Mouse (Mus musculus): Measurements from ENCODE around the gene Ppp2r5d. TPM values are rescaled to one million over a fixed set of nuclear protein-coding genes. Genes with fewer than 3 reads are reported as not detected.

The Ppp2r5d gene
- total RNA-seq, 1 experiment = 73.0 TPM

- Histone ChIP-seq H3K4me1 (ENCODE audit: control insufficient read depth in 2 of 2, insufficient read depth in 2 of 2, low read length in 2 of 2, poor library complexity in 1 of 2) (peaks cover 0 to 2% of the 10 kb centered on the region in 2 experiments; a peak in 2 of 4 replicates), H3K9ac (ENCODE audit: insufficient read depth, low read depth, low read length, poor library complexity, severe bottlenecking) (no peak overlapping the region), H3K36me3 (ENCODE audit: control insufficient read depth, insufficient read depth, low read length, poor library complexity, severe bottlenecking) (peaks cover 8% of the 10 kb centered on the region; the same call in 1 of the 2 replicates), H3K9me3 (ENCODE audit: control insufficient read depth, insufficient read depth, low read depth, low read length) (no peaks in the 10 kb centered on the region), H3K4me3 (ENCODE audit: insufficient read depth in 1 of 2, low read depth in 1 of 2, low read length in 2 of 2, poor library complexity in 1 of 2, severe bottlenecking in 1 of 2) (no peak overlapping the region), H3K27ac (ENCODE audit: insufficient read depth, low read depth, low read length, poor library complexity, severe bottlenecking) (no peak overlapping the region)
- TF ChIP-seq MAFK (IDR thresholded peaks at IDR 0.05; ENCODE audit: insufficient read depth, low read depth, low read length) (0 out of 2 replicates have a peak, but pooled peaks have one; percentile 6), ZC3H11A (IDR thresholded peaks at IDR 0.05; ENCODE audit: borderline replicate concordance, low read depth, low read length) (peak; percentile 38; the same call in 1 of the 2 replicates), HCFC1 (IDR thresholded peaks at IDR 0.05; ENCODE audit: borderline replicate concordance, insufficient read depth, low read length) (no peak)
- in situ Hi-C loops (cut with MboI; ENCODE audit: low sequenced_read_pairs in 2 of 2, unreplicated experiment in 2 of 2) = no loop called here
- DNase-seq (ENCODE audit: low read depth, low spot score) = peak; percentile 73
These were observed 10.0 kb upstream of the Ppp2r5d start for GRCm38 (mm10) chr17:46714756-46715481.

- no peak overlapping the region for H3K27ac ChIP-seq (ENCODE audit: insufficient read depth, low read depth, low read length, poor library complexity, severe bottlenecking)
- no peak for TF ChIP-seq MAFK (IDR thresholded peaks at IDR 0.05; ENCODE audit: insufficient read depth, low read depth, low read length)
- TF ChIP-seq HCFC1 (IDR thresholded peaks at IDR 0.05; ENCODE audit: borderline replicate concordance, insufficient read depth, low read length) = no peak
- no peak for TF ChIP-seq ZNF384 (IDR thresholded peaks at IDR 0.05; ENCODE audit: low read depth, low read length)
- TF ChIP-seq ZC3H11A (IDR thresholded peaks at IDR 0.05; ENCODE audit: borderline replicate concordance, low read depth, low read length) = no peak
- TF ChIP-seq CHD2 (IDR thresholded peaks at IDR 0.05; ENCODE audit: low read depth, low read length) = no peak
- in situ Hi-C loops (cut with MboI; ENCODE audit: low sequenced_read_pairs in 2 of 2, unreplicated experiment in 2 of 2) = no loop called here
- H3K4me3 ChIP-seq (ENCODE audit: insufficient read depth in 1 of 2, low read depth in 1 of 2, low read length in 2 of 2, poor library complexity in 1 of 2, severe bottlenecking in 1 of 2) = no peak overlapping the region
- DNase-seq (ENCODE audit: low read depth, low spot score) = no peak
- no peak overlapping the region for H3K9ac ChIP-seq (ENCODE audit: insufficient read depth, low read depth, low read length, poor library complexity, severe bottlenecking)
- H3K36me3 ChIP-seq (ENCODE audit: control insufficient read depth, insufficient read depth, low read length, poor library complexity, severe bottlenecking) = peaks cover 8% of the 10 kb centered on the region; the same call in 1 of the 2 replicates
- peaks cover 0 to 2% of the 10 kb centered on the region in 2 experiments; a peak in 2 of 4 replicates for H3K4me1 ChIP-seq (ENCODE audit: control insufficient read depth in 2 of 2, insufficient read depth in 2 of 2, low read length in 2 of 2, poor library complexity in 1 of 2)
- no peaks in the 10 kb centered on the region for H3K9me3 ChIP-seq (ENCODE audit: control insufficient read depth, insufficient read depth, low read depth, low read length)
These were observed 8.9 kb upstream of the Ppp2r5d start for GRCm38 (mm10) chr17:46713849-46714248.

GRCm38 (mm10) chr17:46712442-46712841, 7.5 kb upstream of the Ppp2r5d start:
- peaks cover 8% of the 10 kb centered on the region; the same call in 1 of the 2 replicates for H3K36me3 ChIP-seq (ENCODE audit: control insufficient read depth, insufficient read depth, low read length, poor library complexity, severe bottlenecking)
- H3K27ac ChIP-seq (ENCODE audit: insufficient read depth, low read depth, low read length, poor library complexity, severe bottlenecking) = no peak overlapping the region
- H3K4me3 ChIP-seq (ENCODE audit: insufficient read depth in 1 of 2, low read depth in 1 of 2, low read length in 2 of 2, poor library complexity in 1 of 2, severe bottlenecking in 1 of 2) = peak overlapping the region; percentile 91 to 98
- in situ Hi-C loops (cut with MboI; ENCODE audit: low sequenced_read_pairs in 2 of 2, unreplicated experiment in 2 of 2) = no loop called here
- no peak for DNase-seq (ENCODE audit: low read depth, low spot score)
- H3K4me1 ChIP-seq (ENCODE audit: control insufficient read depth in 2 of 2, insufficient read depth in 2 of 2, low read length in 2 of 2, poor library complexity in 1 of 2) = peaks cover 0 to 2% of the 10 kb centered on the region in 2 experiments; a peak in 2 of 4 replicates
- H3K9ac ChIP-seq (ENCODE audit: insufficient read depth, low read depth, low read length, poor library complexity, severe bottlenecking) = no peak overlapping the region; the same call in 1 of the 2 replicates
- no peaks in the 10 kb centered on the region for H3K9me3 ChIP-seq (ENCODE audit: control insufficient read depth, insufficient read depth, low read depth, low read length)
- TF ChIP-seq CHD2 (IDR thresholded peaks at IDR 0.05; ENCODE audit: low read depth, low read length) = no peak
- TF ChIP-seq ZC3H11A (IDR thresholded peaks at IDR 0.05; ENCODE audit: borderline replicate concordance, low read depth, low read length) = no peak
- TF ChIP-seq MAFK (IDR thresholded peaks at IDR 0.05; ENCODE audit: insufficient read depth, low read depth, low read length) = no peak
- no peak for TF ChIP-seq HCFC1 (IDR thresholded peaks at IDR 0.05; ENCODE audit: borderline replicate concordance, insufficient read depth, low read length)
- TF ChIP-seq ZNF384 (IDR thresholded peaks at IDR 0.05; ENCODE audit: low read depth, low read length) = no peak

GRCm38 (mm10) chr17:46711612-46712271, 6.8 kb upstream of the Ppp2r5d start:
- in situ Hi-C loops (cut with MboI; ENCODE audit: low sequenced_read_pairs in 2 of 2, unreplicated experiment in 2 of 2) = no loop called here
- Histone ChIP-seq H3K9me3 (ENCODE audit: control insufficient read depth, insufficient read depth, low read depth, low read length) (no peaks in the 10 kb centered on the region), H3K9ac (ENCODE audit: insufficient read depth, low read depth, low read length, poor library complexity, severe bottlenecking) (peak overlapping the region; percentile 89), H3K27ac (ENCODE audit: insufficient read depth, low read depth, low read length, poor library complexity, severe bottlenecking) (peak overlapping the region; percentile 20; the same call in 1 of the 2 replicates), H3K36me3 (ENCODE audit: control insufficient read depth, insufficient read depth, low read length, poor library complexity, severe bottlenecking) (peaks cover 8% of the 10 kb centered on the region; the same call in 1 of the 2 replicates), H3K4me1 (ENCODE audit: control insufficient read depth in 2 of 2, insufficient read depth in 2 of 2, low read length in 2 of 2, poor library complexity in 1 of 2) (peaks cover 0 to 2% of the 10 kb centered on the region in 2 experiments; a peak in 2 of 4 replicates), H3K4me3 (ENCODE audit: insufficient read depth in 1 of 2, low read depth in 1 of 2, low read length in 2 of 2, poor library complexity in 1 of 2, severe bottlenecking in 1 of 2) (peak overlapping the region; percentile 91 to 98)
- TF ChIP-seq CHD2 (IDR thresholded peaks at IDR 0.05; ENCODE audit: low read depth, low read length) (no peak), ZNF384 (IDR thresholded peaks at IDR 0.05; ENCODE audit: low read depth, low read length) (no peak), ZC3H11A (IDR thresholded peaks at IDR 0.05; ENCODE audit: borderline replicate concordance, low read depth, low read length) (no peak), HCFC1 (IDR thresholded peaks at IDR 0.05; ENCODE audit: borderline replicate concordance, insufficient read depth, low read length) (no peak), MAFK (IDR thresholded peaks at IDR 0.05; ENCODE audit: insufficient read depth, low read depth, low read length) (no peak)
- DNase-seq (ENCODE audit: low read depth, low spot score) = no peak

Data from ES-E14 (cell line).